Mouse (Mus musculus) thymus, postnatal 14 days (tissue): ENCODE measurements around the gene Evi2b.
A peak's percentile ranks its signal among the peaks of the same experiment; 100 is the strongest.

Experiments
- DNase-seq: peaks from one replicate; pipeline ENCODE4 v3.0.0; 2021

Evi2b gene

DNA sequence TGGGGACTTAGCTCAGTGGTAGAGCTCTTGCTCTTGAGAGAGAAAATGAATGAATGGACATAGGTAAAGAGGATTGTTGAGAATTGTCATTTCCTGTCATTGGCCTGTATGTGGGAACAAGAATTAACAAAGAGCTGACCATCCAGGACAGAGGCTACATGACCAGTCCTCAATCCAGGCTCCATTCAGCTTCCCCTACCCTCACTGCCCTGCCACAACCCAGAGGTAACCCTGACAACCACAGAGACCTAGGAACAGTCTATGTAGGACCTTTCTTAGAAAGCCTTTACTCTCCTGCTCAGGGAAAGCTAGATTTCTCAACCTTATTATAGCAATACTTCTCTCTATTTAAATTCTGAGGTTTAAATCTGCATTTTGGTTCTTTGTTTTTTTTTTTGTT lies 2.8 kb downstream of the Evi2b start:
- no peak for DNase-seq

DNA sequence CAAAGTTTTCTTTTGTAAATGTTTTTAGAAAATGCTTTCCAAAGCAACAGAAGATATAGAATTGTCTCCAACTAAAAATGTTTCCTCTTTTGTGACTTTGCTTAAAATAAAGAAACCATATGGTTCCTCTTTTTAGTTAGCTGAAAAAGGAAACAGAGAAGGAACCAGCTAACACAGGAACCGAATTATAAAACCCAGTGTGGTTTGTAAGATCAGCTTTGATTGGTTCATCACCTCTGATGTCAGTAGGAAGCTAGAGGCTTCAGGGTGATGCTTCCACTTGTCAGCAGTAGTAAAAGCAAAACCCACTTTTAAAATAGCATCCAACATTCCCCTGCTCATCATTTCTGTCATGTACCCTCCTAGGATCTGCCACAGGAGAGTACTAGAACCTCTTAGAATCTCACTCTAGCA lies 3.7 kb downstream of the Evi2b start:
- peak; percentile 42 for DNase-seq

DNA sequence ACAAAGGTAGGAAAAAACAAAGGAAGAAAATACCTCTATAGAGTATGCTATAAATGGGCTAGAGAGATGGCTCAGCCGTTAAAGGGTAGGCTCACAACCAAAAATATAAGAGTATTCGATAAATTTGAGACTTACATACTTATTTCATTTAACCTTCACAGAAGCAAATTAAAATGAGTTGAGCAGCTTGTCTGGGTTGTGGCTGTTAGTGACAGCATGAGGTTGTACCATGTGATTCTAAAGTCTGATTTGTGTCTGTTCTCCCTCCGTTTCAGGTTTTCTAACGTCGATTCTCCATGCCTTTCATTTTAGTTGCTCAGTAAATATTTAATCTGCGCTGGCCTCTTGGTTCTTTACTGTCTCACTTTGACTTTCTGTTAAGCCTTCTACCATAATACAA lies 4.3 kb downstream of the Evi2b start:
- DNase-seq = no peak

DNA sequence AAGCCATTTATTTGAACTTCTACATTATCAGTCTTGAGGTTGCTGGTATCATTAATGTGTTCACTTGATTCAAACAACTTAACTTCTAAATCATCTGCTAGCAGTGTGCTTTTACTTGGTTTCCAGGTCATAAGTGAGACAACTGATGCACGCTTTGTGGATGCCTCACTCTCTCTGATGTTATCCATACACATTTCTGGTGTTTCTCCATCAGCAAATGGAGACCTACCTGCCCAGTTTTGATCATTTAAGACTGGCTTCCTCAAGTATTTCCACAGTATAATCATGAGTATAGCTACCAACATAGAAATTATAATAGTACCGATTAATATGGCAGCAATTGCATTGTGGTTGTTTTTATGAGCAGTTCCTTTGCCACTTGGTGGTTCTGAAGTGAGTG lies 7.8 kb downstream of the Evi2b start:
- no peak for DNase-seq

DNA sequence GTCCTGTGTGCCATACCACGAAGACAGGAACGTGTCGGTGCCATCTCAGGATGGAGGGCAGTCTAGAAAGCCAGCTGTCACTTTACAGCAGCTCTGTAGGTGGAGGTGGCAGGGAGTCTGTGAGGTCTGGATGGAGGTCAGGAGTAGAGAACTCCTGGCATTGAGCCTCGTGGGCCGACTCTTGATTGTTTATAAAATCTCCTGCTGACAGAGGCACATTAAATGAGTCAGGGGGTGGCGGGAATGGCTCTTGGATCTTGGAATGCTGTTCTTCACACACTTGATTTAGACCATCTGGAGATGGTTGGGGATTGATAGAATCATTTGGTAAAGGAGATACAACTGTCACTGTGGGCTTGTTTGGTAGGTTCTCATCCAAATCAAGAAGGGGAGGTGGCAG lies 8.2 kb downstream of the Evi2b start:
- DNase-seq = no peak

DNA sequence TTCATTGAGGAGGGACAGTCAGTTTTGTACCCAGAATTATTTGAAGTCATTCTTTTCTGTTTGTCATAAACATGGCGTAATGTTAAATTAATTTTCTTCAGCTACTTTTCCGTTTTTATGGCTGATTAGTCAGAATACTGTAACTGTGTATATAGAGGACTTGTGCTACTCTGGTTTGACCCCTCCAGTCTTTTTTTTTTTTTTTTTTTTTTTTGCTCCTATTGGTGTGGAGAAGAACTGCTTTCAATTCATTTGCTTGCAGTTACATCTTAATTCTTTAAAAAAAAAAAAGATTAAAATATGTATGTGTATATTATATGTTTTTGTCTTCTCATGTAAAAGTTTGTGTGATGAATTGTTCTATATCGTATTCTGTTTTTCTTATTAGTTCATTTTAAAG lies 11.6 kb downstream of the Evi2b start:
- no peak for DNase-seq

DNA sequence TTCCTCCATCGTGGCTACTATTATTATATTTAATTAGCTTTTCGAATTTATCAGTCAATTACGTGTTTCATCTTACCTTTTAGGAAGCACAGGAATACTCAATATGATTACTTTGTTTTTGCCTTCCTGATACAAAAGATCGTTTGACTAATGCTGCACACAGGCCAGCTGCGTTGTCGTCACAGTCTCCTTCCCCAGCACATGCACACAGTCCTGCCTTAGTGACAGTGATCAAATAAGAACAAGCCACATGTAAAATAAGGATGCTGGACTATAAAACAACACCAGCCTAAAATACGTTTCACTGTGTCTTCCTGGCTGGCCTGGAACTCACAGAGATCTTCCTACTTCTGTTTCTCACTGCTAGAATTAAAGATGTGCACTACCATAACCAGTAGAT lies 19.1 kb downstream of the Evi2b start:
- no peak for DNase-seq

DNA sequence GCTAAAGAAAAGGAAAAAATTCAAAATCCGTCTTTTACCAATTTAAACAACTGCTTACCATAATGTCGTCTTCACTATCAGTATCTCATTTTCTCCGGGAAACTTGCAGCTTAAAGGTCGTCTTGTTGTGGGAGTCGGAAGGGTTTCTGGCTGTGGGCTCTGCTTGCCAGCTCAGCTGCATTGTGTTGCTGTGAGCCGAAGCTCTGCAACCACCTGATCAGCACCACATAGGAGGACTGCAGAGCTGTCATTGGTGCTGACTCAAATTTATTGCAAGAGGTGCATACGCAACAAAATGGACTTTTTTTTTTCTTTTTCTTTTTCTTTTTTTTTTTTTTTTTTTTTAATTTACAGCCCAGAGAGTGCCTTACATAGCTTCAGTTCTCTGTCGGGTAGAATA lies 19.7 kb downstream of the Evi2b start, which contains the start of gene Omg:
Gene Omg, minus strand, starts transcription at position 240 of the 400 bp plus-strand sequence.
- no peak for DNase-seq

DNA sequence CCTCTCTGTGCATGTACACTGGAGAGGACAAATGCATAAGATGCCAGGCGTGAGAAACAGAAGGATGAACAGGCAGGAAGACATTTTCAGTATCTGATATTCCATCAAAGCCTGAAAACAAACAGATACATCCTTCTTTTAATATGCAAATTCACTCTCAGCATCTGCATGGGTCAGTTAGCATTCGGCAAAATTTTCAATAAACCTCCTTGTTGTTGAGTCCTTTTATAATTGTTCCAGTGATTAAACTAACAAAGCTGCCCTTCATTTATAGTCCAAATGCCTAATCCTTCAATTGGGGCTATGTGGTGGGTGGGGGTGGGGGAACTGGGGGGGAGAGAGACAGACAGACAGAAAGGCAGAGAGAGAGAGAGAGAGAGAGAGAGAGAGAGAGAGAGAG lies 20.6 kb downstream of the Evi2b start:
- no peak for DNase-seq

DNA sequence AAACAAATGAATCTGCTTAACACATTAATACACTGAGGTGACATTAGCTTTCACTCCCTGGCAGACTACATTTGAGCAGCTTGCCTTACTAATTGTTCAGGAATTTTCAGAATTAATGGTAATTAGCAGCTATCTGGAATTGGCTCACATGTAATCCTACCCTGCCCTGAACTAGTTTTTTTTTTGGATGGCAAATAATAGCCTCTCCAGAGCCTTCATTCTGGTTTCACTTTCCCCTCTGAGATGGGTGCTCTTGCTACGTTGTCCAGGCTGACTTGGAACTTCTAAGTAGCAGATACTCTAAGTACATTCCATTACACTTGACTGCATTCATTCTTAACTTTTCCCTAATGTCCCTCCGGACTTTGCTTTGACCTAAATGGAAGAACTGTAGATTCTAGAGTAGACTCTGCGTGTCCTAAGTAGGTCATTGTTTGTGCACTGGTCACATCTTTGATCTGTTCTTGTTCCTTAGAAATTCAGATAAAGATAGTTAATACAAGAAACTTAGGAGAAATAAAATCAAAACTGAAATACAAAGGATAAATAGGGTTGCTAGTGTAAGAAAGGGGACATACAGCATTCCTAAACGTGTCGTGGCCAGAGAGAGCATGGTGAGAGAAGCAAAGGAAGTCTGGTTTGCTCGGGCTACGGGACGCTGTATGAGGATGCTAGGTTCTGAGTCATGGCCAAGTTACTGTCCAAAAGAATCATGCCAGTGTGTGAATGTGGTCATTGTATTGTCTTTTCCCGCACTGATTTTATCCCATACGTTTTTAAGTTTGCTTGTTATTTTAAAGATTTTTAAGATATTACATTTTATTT lies 28.4 kb downstream of the Evi2b start:
- DNase-seq = no peak

DNA sequence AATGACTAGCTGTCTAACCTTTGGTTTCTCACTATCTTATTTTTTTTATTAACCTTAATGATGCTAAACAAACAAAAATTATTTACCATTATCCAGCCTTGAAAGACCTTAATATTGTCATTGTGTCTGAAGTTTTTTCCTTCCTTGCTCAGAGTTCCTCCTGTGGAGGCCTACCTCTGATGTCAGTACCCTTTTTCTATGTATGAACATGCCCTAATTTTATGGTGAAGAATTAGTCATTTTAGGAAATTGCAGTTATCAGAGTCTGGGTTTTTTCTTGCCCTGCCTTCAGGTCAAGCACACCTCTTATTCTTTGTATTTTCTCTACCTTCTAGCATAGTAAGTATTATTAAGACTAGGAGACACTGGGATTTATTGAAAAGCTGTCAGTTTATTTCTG lies 38.8 kb downstream of the Evi2b start:
- no peak for DNase-seq

DNA sequence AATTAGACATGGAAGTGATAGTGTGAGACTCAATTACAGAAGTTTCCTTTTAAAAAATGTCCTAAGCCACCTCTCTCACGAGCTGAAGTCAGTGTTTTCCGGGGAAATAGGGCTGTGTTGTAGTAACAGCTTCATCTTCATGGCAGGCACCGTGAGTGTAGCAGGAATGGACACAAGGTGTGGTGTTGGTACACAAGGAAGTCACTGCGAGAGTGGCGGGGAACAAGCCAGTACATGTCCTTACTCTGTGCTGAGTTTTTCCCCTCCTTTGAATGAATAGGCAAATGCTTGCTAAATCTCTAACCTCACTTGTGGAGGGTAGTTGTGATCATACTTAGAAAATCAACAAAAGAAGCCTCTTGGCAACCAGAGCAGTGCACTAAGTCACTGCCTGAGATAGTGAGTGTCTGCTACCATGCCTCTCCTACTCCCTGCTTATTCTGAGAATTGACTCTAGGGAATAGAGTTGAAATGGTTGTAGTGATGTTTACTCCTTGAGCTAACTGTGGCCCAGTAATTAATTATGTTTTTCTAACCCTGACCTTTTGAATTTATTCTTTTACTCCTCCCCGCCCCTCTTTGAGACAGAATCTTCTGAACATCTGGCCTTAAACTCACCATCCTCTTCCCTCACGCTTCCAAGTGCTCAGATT lies 39.6 kb downstream of the Evi2b start:
- no peak for DNase-seq

DNA sequence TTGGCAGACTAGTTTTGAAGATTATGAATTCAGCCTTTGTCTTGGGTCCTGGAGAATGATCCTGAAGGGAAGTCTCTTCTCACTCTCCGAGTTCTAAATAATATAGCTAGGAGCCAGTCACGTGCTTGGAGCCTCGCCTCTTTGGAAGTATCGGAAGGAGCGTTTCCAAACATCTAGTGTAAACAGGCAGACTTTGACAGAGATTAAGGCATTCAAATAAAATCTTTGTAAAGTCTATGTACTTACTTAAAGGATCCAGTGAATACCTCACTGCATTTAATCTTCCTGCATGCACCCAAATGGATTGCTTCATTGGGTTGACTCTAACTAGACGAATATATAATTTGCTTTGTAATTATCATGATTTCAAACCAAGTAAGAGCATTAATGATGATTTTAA lies 40.2 kb downstream of the Evi2b start:
- no peak for DNase-seq

DNA sequence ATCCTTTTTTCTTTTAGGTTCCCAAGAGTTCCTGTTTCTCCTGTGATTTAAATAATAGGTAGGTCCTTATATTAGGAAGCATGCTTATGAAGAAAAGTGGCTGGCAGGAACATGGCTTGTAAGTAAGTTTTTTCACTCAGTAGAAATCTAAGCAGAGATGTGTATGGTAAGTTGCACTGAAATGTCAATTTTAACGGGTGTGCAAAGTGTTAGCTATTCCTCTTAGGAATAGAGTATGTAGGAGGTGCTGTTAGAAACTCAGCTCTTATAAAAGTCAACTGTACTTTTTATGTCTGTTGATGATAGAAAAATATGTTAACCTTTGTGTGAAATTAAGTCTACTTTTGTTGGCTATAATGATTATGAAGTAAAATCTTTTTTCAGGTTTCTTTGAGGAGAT lies 55.5 kb downstream of the Evi2b start:
- DNase-seq = no peak
